Mouse (Mus musculus) neural tube, embryonic 14.5 days (tissue): ENCODE results near the gene Gm17364. TPM values are rescaled to one million over a fixed set of nuclear protein-coding genes. Genes with fewer than 3 reads are reported as not detected.
"Not testable (repeated sequence)": the region's sequence is repeated elsewhere in the genome, so short reads cannot be mapped to it uniquely, and the experiment has no call there.

Experiments
- ATAC-seq: fragments of 200-750 bp; cut with Nextera tagmentation; 2 replicates; pipeline ENCODE4 v1.8.0; 2017; ENCODE audit warnings: low read depth, mild to moderate bottlenecking, moderate TSS enrichment, moderate library complexity
- H3K27ac ChIP-seq: fragments of 300-500 bp; sonication (generic); 2 replicates; pipeline ENCODE4 v1.5.1; 2014; ENCODE audit warnings: low read depth, mild to moderate bottlenecking, control low read depth, low read length, moderate library complexity, mixed read lengths
- H3K27me3 ChIP-seq: fragments of 300-500 bp; sonication (generic); 2 replicates; pipeline ENCODE4 v1.6.1; 2014; ENCODE audit warnings: low read length; ENCODE audit not compliant: control insufficient read depth, insufficient read depth
- H3K36me3 ChIP-seq: fragments of 300-500 bp; sonication (generic); 2 replicates; pipeline ENCODE4 v1.6.1; 2014; ENCODE audit warnings: low read length, mixed read lengths; ENCODE audit not compliant: control insufficient read depth, insufficient read depth
- H3K4me1 ChIP-seq: fragments of 300-500 bp; sonication (generic); 2 replicates; pipeline ENCODE4 v1.6.1; 2014; ENCODE audit warnings: low read length; ENCODE audit not compliant: control insufficient read depth, insufficient read depth
- H3K4me2 ChIP-seq: fragments of 300-500 bp; sonication (generic); 2 replicates; pipeline ENCODE4 v1.6.1; 2014; ENCODE audit warnings: mild to moderate bottlenecking, low read depth, low read length, control low read depth
- H3K4me3 ChIP-seq: fragments of 300-500 bp; sonication (generic); 2 replicates; pipeline ENCODE4 v1.5.1; 2014; ENCODE audit warnings: low read depth, low read length, control low read depth, mixed read lengths
- H3K9ac ChIP-seq: fragments of 300-500 bp; sonication (generic); replicated peaks from 2 replicates; pipeline ENCODE4 v1.6.1; 2014; ENCODE audit warnings: low read depth, mild to moderate bottlenecking, control low read depth, low read length, mixed read lengths
- H3K9me3 ChIP-seq: fragments of 300-500 bp; sonication (generic); 2 replicates; pipeline ENCODE4 v1.6.1; 2016; ENCODE audit warnings: low read length; ENCODE audit not compliant: control insufficient read depth
- WGBS: fragments of 180-500 bp; shearing (Covaris S2); extraction: QIAGEN DNeasy Blood & Tissue Kit; methylation state at CpG from one replicate; pipeline ENCODE4 v1.1.7; 2014; 5-methylcytosine and 5-hydroxymethylcytosine counted together
- polyA plus RNA-seq: library from polyadenylated mRNA; unstranded; fragments of >200 nt; fragmentation: Nextera tagmentation; extraction: Ambion mirVana; gene quantifications from 2 replicates; pipeline ENCODE4 v1.2.1, GENCODE M21; 2014

The Gm17364 gene
- polyA plus RNA-seq, 1 experiment from 2014 or later, result not detected

DNA sequence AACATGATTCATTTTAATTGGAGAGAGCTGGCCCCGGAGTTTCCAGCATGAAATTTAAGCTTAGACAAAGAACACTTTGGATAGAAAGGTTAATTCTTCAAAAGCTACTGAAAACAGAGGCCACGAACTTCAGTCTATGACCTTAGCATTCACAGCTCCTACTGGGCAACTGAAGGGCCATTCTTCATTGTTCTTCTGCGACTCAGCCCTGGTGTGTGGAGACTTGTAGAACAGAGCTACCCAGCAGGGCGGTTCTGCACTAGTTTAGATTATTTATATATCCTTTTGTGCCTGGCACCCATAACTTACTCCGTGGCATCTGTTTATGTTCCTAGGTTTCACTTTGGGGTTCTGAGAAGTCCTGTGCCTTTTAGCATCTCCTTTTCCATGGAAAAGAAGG is 19.8 kb upstream of the Gm17364 start:
- H3K27me3 ChIP-seq, result no peaks in the 10 kb centered on the region
- H3K36me3 ChIP-seq, result no peaks in the 10 kb centered on the region
- H3K27ac ChIP-seq, result no peak overlapping the region
- no peak for ATAC-seq
- no peaks in the 10 kb centered on the region for H3K9me3 ChIP-seq
- H3K9ac ChIP-seq, result no peak overlapping the region
- no peak overlapping the region for H3K4me2 ChIP-seq
- H3K4me1 ChIP-seq, result no peaks in the 10 kb centered on the region
- H3K4me3 ChIP-seq, result no peak overlapping the region
- 9% methylated on average over 5 of the region's 5 CpGs for WGBS

DNA sequence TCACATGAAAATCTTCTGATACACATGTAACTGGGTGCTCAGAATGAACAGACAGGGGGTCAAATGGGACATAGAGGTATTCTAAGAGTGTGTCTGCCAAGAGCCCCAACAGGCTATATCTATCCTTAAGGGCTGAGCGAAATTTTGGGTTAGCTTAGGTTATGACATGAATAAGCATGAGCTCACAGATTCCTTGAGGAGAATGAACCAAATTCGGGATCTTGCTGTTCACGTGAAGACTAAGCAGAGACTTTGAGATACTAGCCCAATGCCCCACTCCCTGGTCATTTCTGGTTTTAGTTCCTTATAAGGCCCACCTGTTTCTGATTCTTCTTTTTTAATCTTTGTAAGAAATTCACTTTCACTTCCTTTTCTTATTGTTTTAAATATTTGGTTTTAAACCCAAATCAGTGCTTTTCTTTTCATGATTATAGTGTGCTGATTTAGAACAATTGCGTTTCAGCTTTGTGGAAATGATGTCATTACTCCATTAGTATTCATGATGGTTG is 17.7 kb upstream of the Gm17364 start:
- WGBS, result 86% methylated on average over 4 of the region's 4 CpGs
- Histone ChIP-seq H3K4me1 (no peaks in the 10 kb centered on the region), H3K36me3 (no peaks in the 10 kb centered on the region), H3K27me3 (no peaks in the 10 kb centered on the region), H3K27ac (no peak overlapping the region), H3K9ac (no peak overlapping the region), H3K4me3 (no peak overlapping the region), H3K9me3 (no peaks in the 10 kb centered on the region), H3K4me2 (no peak overlapping the region)
- no peak for ATAC-seq

DNA sequence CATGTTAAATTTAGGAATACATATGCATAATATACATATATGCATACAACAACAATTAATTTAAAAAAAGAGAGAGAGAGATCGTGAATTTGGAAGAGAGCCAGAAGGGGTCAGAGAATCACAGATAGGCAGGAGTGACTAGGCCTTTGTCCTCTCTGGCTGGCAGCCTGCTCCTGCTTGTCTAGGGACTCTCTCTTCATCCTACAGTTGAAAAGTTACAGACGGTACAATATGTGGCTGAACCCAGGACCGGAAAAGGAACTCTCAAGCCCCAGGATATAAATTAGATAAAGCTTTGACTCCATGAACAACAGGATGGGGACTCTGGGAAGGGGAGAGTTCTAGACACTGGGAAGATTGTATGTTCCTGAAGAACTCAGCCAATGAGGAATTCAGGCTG is 12.5 kb upstream of the Gm17364 start:
- Histone ChIP-seq H3K27ac (no peak overlapping the region), H3K4me2 (no peak overlapping the region), H3K27me3 (no peaks in the 10 kb centered on the region), H3K9me3 (no peaks in the 10 kb centered on the region), H3K9ac (no peak overlapping the region), H3K4me1 (no peaks in the 10 kb centered on the region), H3K36me3 (no peaks in the 10 kb centered on the region), H3K4me3 (no peak overlapping the region)
- WGBS, result 53% methylated on average over 3 of the region's 3 CpGs
- no peak for ATAC-seq

DNA sequence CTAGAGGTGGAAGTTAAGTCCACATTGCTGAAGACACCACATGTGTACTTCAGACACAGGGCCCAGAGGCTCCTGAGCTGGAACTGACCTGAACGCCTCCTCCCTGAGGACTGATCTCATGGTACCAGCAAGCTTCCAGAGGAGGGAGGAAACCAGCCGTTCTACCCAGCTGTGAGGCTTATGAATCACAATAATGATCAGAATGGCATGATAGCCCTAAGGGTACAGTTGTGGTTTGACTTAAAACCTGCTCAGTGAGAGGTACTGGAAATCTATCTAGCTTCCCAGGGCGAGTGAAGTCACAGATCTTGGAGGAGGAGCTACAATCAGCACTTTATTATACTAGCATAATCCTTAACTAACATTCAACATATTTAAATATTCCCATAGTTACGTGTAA is 11.7 kb upstream of the Gm17364 start:
- Histone ChIP-seq H3K27me3 (no peaks in the 10 kb centered on the region), H3K9me3 (no peaks in the 10 kb centered on the region), H3K27ac (no peak overlapping the region), H3K4me1 (no peaks in the 10 kb centered on the region), H3K9ac (no peak overlapping the region), H3K4me3 (no peak overlapping the region), H3K4me2 (no peak overlapping the region), H3K36me3 (no peaks in the 10 kb centered on the region)
- 74% methylated on average over 4 of the region's 4 CpGs for WGBS
- ATAC-seq, result no peak

DNA sequence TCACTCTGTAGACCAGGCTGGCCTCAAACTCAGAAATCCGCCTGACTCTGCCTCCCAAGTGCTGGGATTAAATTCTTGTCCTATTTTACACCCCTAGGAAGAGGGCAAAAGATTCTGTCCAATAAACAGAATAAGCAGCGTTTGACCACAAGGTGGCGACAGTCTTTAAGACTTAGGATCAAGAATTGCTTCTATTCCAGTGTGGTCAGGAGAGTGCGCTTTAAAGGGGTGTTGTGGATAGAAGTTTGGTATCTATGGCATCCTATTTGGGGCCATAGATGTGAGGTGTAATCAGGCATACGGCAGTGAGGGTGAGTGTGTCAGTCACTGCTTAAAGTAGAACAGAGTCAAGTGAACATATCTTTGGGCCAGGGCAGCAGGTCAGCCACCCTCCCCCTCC is 9.5 kb upstream of the Gm17364 start:
- 29% methylated on average over 5 of the region's 5 CpGs for whole genome bisulfite sequencing
- H3K27me3 ChIP-seq, result no peaks in the 10 kb centered on the region
- H3K4me1 ChIP-seq, result no peaks in the 10 kb centered on the region
- ATAC-seq, result peak; percentile 63
- H3K9me3 ChIP-seq, result no peaks in the 10 kb centered on the region
- H3K4me2 ChIP-seq, result no peak overlapping the region
- no peak overlapping the region for H3K4me3 ChIP-seq
- H3K36me3 ChIP-seq, result no peaks in the 10 kb centered on the region
- no peak overlapping the region for H3K9ac ChIP-seq
- no peak overlapping the region for H3K27ac ChIP-seq

DNA sequence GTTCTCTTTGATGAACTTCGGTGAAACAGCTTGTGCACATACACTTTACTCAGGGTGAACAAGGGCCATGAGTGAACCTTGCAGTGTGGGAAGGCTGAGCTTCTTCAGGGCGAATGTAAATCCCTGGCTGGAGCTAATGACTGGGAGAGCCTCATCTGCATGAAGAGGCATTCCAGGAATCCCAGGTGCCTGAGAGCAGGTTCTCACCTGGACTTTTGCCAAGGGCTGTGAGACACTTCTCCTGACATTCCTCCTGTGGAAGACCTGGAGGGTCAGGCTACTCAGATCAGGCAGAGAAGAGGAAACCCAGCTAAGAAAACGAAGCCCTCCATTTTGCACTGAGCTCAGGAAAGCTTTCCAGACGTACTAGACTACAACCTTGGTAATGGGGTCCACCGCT is 6.9 kb upstream of the Gm17364 start:
- no peaks in the 10 kb centered on the region for H3K9me3 ChIP-seq
- no peak overlapping the region for H3K4me3 ChIP-seq
- no peak overlapping the region for H3K9ac ChIP-seq
- no peak overlapping the region for H3K4me2 ChIP-seq
- 76% methylated on average over 5 of the region's 5 CpGs for WGBS
- H3K36me3 ChIP-seq, result no peaks in the 10 kb centered on the region
- no peak for ATAC-seq
- H3K27ac ChIP-seq, result no peak overlapping the region
- no peaks in the 10 kb centered on the region for H3K27me3 ChIP-seq
- H3K4me1 ChIP-seq, result no peaks in the 10 kb centered on the region

DNA sequence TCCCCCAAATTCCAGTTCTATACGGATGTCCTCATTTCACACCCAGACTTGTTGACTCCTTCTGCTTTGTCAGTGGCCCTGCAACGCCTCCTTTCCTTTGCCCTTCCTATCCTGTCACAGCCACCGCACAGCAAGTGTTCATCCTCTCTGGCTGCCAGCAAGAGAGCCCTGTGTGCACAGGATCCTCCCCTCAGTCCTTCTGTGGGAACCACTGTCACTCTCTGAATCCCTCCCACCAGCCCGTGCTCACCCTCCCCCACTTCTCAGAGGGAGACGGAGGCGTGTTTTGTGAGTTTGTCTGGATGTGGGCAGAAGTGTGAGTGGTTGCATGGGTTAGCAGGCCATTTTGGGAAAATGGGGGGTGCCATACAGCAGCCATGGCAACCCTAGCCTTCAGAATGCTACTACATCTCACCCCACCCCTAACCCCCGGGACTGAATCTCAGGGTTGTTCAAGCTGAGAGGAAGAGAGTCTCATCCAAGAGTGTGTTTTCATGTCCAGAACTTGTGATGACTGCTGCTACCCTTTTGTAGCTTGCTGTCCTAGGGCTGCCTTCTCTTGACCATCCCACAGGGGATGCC is 5.9 kb downstream of the Gm17364 start:
- no peaks in the 10 kb centered on the region for H3K4me1 ChIP-seq
- no peak overlapping the region for H3K4me3 ChIP-seq
- no peak overlapping the region for H3K9ac ChIP-seq
- H3K36me3 ChIP-seq, result no peaks in the 10 kb centered on the region
- no peaks in the 10 kb centered on the region for H3K27me3 ChIP-seq
- H3K9me3 ChIP-seq, result no peaks in the 10 kb centered on the region
- H3K4me2 ChIP-seq, result no peak overlapping the region
- ATAC-seq, result peak; percentile 66; the same call in 1 of the 2 replicates
- no peak overlapping the region for H3K27ac ChIP-seq
- 33% methylated on average over 7 of the region's 7 CpGs for WGBS

DNA sequence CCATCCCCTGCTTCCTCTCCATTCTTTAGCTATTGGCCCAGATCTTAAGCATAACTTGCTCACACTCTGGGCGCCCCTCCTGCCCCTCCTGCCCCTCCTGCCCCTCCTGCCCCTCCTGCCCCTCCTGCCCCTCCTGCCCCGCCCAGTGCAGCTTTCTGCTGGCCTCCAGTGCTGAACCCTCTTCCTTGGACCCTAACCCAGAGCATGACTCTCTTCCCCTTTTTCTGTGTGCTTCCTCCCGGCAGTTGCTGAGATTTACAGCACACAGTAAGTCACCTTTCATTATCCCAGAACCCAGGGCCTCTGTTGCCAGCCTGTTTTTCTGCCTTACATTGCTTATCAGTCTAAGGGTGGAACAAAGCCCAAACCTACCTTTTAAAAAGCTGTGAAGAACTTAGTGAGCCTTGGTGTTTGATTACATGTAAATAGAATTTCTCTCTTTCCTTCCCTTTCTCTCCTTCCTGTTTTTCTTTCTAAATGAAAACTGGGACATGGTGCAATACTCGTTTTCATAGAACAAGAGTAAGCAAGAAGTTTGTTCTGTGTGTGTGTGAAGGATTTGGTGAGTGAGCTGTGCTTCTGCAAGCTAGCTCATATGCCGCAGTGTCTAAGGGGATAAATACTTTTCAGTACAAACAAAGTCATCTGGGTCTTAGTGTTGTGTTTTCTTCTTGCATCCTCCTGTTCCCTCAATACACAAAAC is 10.3 kb downstream of the Gm17364 start:
- no peak for ATAC-seq
- 82% methylated on average over 5 of the region's 5 CpGs for WGBS

DNA sequence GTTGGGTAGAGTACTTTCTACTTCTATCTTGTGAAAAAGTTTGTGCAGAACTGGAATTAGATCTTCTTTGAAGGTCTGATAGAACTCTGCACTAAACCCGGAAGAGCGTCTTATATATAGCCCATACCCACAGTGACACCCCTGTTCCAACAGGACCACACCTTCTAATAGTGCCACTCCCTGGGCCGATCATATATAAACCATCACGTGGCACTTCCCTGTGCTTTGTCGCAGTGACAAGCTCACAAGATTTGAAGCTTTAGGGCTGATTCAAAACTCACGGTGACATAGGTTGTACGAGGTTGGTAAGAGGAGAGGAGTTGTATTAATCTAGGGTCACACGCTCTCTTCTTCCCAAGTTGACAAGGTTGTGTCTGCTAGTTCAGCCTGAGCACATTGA is 12.2 kb downstream of the Gm17364 start:
- H3K9ac ChIP-seq, H3K27me3 ChIP-seq, H3K4me3 ChIP-seq, H3K36me3 ChIP-seq, ATAC-seq, H3K27ac ChIP-seq, H3K9me3 ChIP-seq, H3K4me1 ChIP-seq, H3K4me2 ChIP-seq: not testable (repeated sequence)
- 96% methylated on average over 8 of the region's 8 CpGs for WGBS

More for the DNA sequence above, 10.3 kb downstream of the Gm17364 start:
- Histone ChIP-seq H3K27me3 (no peaks in the 10 kb centered on the region), H3K36me3 (no peaks in the 10 kb centered on the region), H3K9ac (no peak overlapping the region), H3K27ac (no peak overlapping the region), H3K9me3 (no peaks in the 10 kb centered on the region), H3K4me3 (no peak overlapping the region), H3K4me1 (no peaks in the 10 kb centered on the region), H3K4me2 (no peak overlapping the region)
